Mouse (Mus musculus): ENCODE data around the gene Sec14l1.

- TF ChIP-seq POLR2A (IDR thresholded peaks at IDR 0.05; ENCODE audit: low read depth, low read length) (no peak), CTCF (IDR thresholded peaks at IDR 0.05; ENCODE audit: extremely low read depth, insufficient read depth, insufficient read length, insufficient replicate concordance) (no peak)
Observed at GRCm38 (mm10) chr11:117105315-117105714, 9.7 kb upstream of the Sec14l1 start.

Measured in spleen, adult 2 months (tissue).